ENCODE assay signal across 11 mouse cellular contexts in genomic region chr2:173382176-173382813, GRCm38 (mm10).
DNase-seq lines count a peak whose midpoint lies in the region; ATAC-seq and TF ChIP-seq lines count a peak whose summit lies in the region.
"Had no signal": no experiment of that assay in that cellular context is flagged by ENCODE, and none has a peak within 500 bp of the region (broad histone marks: within the 10 kb centered on the region; RNA-seq: fewer than 3 reads in every experiment).

No protein-coding gene starts in this region.

- TF ChIP-seq POLR2A in cerebellum, adult 2 months (IDR thresholded peaks at IDR 0.05; ENCODE audit: borderline replicate concordance, insufficient read depth, low read length) = no peak

- peak; percentile 67 for ATAC-seq in lung, postnatal 0 days
- ATAC-seq in hindbrain, embryonic 14.5 days (ENCODE audit: low FRiP score) = no peak

- H3K27ac ChIP-seq in lung, postnatal 0 days (ENCODE audit: low read length) = no peak overlapping the region
- H3K27ac ChIP-seq in hindbrain, embryonic 14.5 days = no peak overlapping the region
- no peak overlapping the region for H3K27ac ChIP-seq in cerebellum, adult 2 months (ENCODE audit: insufficient read depth, low read length)
- H3K27ac ChIP-seq: embryonic facial prominence, embryonic 10.5 days; lung, embryonic 15.5 days had no signal

- peaks cover 5% of the 10 kb centered on the region; the same call in 1 of the 2 replicates for H3K4me1 ChIP-seq in lung, postnatal 0 days (ENCODE audit: insufficient read depth, low read depth, low read length)
- no peaks in the 10 kb centered on the region for H3K4me1 ChIP-seq in hindbrain, embryonic 14.5 days (replicated peaks; ENCODE audit: control insufficient read depth, insufficient read depth, low read length)
- H3K4me1 ChIP-seq in cerebellum, adult 2 months (ENCODE audit: control insufficient read depth, insufficient read depth, low read length) = no peaks in the 10 kb centered on the region

- no peak for TF ChIP-seq CTCF in lung, postnatal 0 days (IDR thresholded peaks at IDR 0.05)
- TF ChIP-seq CTCF in cerebellum, adult 2 months (IDR thresholded peaks at IDR 0.05; ENCODE audit: borderline replicate concordance, insufficient read depth, low read depth, low read length) = no peak

- WGBS in lung, postnatal 0 days = 20% methylated on average over 7 of the region's 7 CpGs
- WGBS in hindbrain, embryonic 14.5 days = 39% methylated on average over 7 of the region's 7 CpGs
- WGBS in cerebellum, adult 2 months = 65% methylated on average over 7 of the region's 7 CpGs

- H3K9ac ChIP-seq in lung, postnatal 0 days (replicated peaks; ENCODE audit: low read depth) = no peak overlapping the region
- H3K9ac ChIP-seq in hindbrain, embryonic 14.5 days = no peak overlapping the region
- H3K9ac ChIP-seq: lung, embryonic 15.5 days had no signal

- peak; percentile 31 for DNase-seq in embryo, embryonic 10 days (ENCODE audit: low spot score)
- no peak for DNase-seq in embryo, embryonic 9.5 days (ENCODE audit: extremely low spot score)
- DNase-seq in lung, postnatal 0 days (ENCODE audit: low spot score) = peak; percentile 48
- DNase-seq in lung, postnatal 25 days (ENCODE audit: low spot score) = no peak
- peak; percentile 39 for DNase-seq in hindbrain, embryonic 14.5 days (ENCODE audit: low spot score)
- DNase-seq in kidney, postnatal 10 days = peak; percentile 62
- no peak for DNase-seq in frontal cortex, postnatal 10 days (ENCODE audit: low spot score in 2 of 2)
- no peak for DNase-seq in cerebellum, adult 2 months

- no peak overlapping the region for H3K4me3 ChIP-seq in lung, postnatal 0 days (ENCODE audit: low read depth, low read length)
- no peak overlapping the region for H3K4me3 ChIP-seq in hindbrain, embryonic 14.5 days (replicated peaks; ENCODE audit: low read length)
- no peak overlapping the region for H3K4me3 ChIP-seq in cerebellum, adult 2 months (replicated peaks; ENCODE audit: insufficient read depth, low read depth, low read length)
- H3K4me3 ChIP-seq: embryonic facial prominence, embryonic 10.5 days; lung, embryonic 15.5 days had no signal

- no peaks in the 10 kb centered on the region for H3K27me3 ChIP-seq in lung, postnatal 0 days (replicated peaks; ENCODE audit: insufficient read depth, low read length)
- no peaks in the 10 kb centered on the region for H3K27me3 ChIP-seq in hindbrain, embryonic 14.5 days (ENCODE audit: control insufficient read depth, insufficient read depth, low read length)
- H3K27me3 ChIP-seq in cerebellum, adult 2 months (ENCODE audit: control insufficient read depth, insufficient read depth, low read length) = no peaks in the 10 kb centered on the region
- H3K27me3 ChIP-seq: lung, embryonic 15.5 days had no signal

- H3K9me3 ChIP-seq in lung, postnatal 0 days (ENCODE audit: low read length) = no peaks in the 10 kb centered on the region
- no peaks in the 10 kb centered on the region for H3K9me3 ChIP-seq in hindbrain, embryonic 14.5 days (ENCODE audit: control insufficient read depth, low read length)
- H3K9me3 ChIP-seq: embryonic facial prominence, embryonic 10.5 days; lung, embryonic 15.5 days had no signal

- no peaks in the 10 kb centered on the region for H3K36me3 ChIP-seq in lung, postnatal 0 days (ENCODE audit: insufficient read depth, low read length)
- no peaks in the 10 kb centered on the region for H3K36me3 ChIP-seq in hindbrain, embryonic 14.5 days (replicated peaks; ENCODE audit: control insufficient read depth, insufficient read depth)
- H3K36me3 ChIP-seq: embryonic facial prominence, embryonic 10.5 days; G1E; lung, embryonic 15.5 days had no signal

- peak; percentile 60; the same call in 1 of the 2 replicates for TF ChIP-seq EP300 in lung, postnatal 0 days (IDR thresholded peaks at IDR 0.05)

- no peak overlapping the region for H3K4me2 ChIP-seq in lung, postnatal 0 days (replicated peaks; ENCODE audit: low read depth, low read length)
- H3K4me2 ChIP-seq in hindbrain, embryonic 14.5 days (replicated peaks) = no peak overlapping the region
- H3K4me2 ChIP-seq: lung, embryonic 15.5 days had no signal

Comparison
In these comparisons a context has a peak if more than half of its experiments do, and no peak if none do; other contexts are left out.
1. DNase-seq: peak in embryo, embryonic 10 days (single experiment), lung, postnatal 0 days (single experiment), hindbrain, embryonic 14.5 days (single experiment) and kidney, postnatal 10 days (single experiment); none in embryo, embryonic 9.5 days (single experiment), lung, postnatal 25 days (single experiment), frontal cortex, postnatal 10 days (0 of 2) and cerebellum, adult 2 months (0 of 2).